Mouse (Mus musculus) left cerebral cortex, adult 2 months (tissue): ENCODE measurements around the gene Vmn2r97. TPM values are rescaled to one million over a fixed set of nuclear protein-coding genes. Genes with fewer than 3 reads are reported as not detected.
"Not testable (repeated sequence)": the region's sequence is repeated elsewhere in the genome, so short reads cannot be mapped to it uniquely, and the experiment has no call there.

Experiments used
- DNase-seq, 2 experiments: peaks; one replicate each; pipeline ENCODE4 v3.0.0; 2021 to 2022; ENCODE audit warnings: low spot score in 2 of 2, mixed read lengths in 1 of 2; ENCODE audit errors: extremely low spot score in 1 of 2
- H3K27ac ChIP-seq: fragments of 200-600 bp; 2 replicates; pipeline ENCODE4 v1.8.1; 2022
- H3K4me3 ChIP-seq: fragments of 200-600 bp; 2 replicates; pipeline ENCODE4 v1.8.1; 2022
- CTCF ChIP-seq: fragments of 200-600 bp; IDR thresholded peaks from 2 replicates; pipeline ENCODE4 v1.8.1; 2022; ENCODE audit warnings: antibody characterized with exemption, mild to moderate bottlenecking, moderate library complexity
- intact Hi-C: fragments of 180-260 bp; cut with DNase I; formaldehyde crosslinking; loops from one replicate; pipeline ENCODE4 v1.15.1; 2025
- long read RNA-seq, 2 experiments: library from polyadenylated mRNA; stranded (forward); transcript quantifications; one replicate each; pipeline ENCODE4 v2.0.0; 2021; ENCODE audit warnings: borderline mapping rate in 2 of 2
- total RNA-seq, 2 experiments: library from RNA; stranded (reverse); gene quantifications; 2 replicates each; pipeline ENCODE4 v1.2.3; 2021

Gene Vmn2r97
- under 1 TPM in 1 of 2 experiments, not detected in 1; 0.09 TPM for total RNA-seq
- long read RNA-seq, experiment 1 = 0 reads
- long read RNA-seq, experiment 2 = 0 reads

DNA sequence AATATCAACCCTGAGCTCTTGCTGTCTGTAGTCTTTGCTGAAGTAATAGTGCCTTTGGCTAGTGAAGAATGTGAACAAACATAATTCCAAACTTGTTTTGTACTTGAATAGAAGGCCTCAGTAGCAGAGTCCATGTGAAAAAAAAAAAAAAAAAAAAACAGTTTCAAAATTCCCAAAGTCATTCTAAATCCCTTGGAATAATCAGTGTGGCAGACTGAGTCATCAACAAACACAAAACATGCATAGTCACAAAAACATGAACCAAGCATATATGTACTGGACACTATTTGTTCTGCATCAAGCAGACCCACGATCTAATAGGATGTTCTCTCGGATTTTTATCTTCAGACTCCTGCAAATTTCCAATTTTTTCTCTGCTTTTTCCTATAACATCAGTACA lies at the start of gene Vmn2r97:
TSS of gene Vmn2r97 (plus strand) at position 301 of the 400 bp plus-strand sequence.
- H3K4me3 ChIP-seq, DNase-seq, intact Hi-C loops, H3K27ac ChIP-seq: not testable (repeated sequence)

DNA sequence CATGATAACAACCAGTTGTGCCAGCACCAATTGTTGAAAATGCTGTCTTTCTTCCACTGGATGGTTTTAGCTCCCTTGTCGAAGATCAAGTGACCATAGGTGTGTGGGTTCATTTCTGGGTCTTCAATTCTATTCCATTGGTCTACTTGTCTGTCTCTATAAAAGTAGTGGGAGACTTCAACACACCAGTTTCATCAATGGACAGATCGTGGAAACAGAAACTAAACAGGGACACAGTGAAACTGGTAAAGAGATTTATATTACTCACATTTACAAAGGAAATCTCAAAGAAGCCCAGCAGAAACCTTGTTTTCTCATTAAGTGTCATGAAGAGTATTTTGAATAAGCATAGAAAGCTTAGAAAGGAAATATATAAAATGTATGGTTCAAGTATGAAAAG lies 31.7 kb upstream of the Vmn2r97 start:
- H3K4me3 ChIP-seq, intact Hi-C loops, DNase-seq, H3K27ac ChIP-seq: not testable (repeated sequence)

- Histone ChIP-seq H3K4me3 (no peak overlapping the region), H3K27ac (no peak overlapping the region)
- intact Hi-C loops = no loop called here
- no peak for TF ChIP-seq CTCF
- DNase-seq = no peak
Observed at GRCm38 (mm10) chr17:18889745-18890329, 24.3 kb upstream of the Vmn2r97 start.

- DNase-seq, H3K4me3 ChIP-seq, intact Hi-C loops, H3K27ac ChIP-seq: not testable (repeated sequence)
Observed at GRCm38 (mm10) chr17:18957800-18958199, 43.7 kb downstream of the Vmn2r97 start.

DNA sequence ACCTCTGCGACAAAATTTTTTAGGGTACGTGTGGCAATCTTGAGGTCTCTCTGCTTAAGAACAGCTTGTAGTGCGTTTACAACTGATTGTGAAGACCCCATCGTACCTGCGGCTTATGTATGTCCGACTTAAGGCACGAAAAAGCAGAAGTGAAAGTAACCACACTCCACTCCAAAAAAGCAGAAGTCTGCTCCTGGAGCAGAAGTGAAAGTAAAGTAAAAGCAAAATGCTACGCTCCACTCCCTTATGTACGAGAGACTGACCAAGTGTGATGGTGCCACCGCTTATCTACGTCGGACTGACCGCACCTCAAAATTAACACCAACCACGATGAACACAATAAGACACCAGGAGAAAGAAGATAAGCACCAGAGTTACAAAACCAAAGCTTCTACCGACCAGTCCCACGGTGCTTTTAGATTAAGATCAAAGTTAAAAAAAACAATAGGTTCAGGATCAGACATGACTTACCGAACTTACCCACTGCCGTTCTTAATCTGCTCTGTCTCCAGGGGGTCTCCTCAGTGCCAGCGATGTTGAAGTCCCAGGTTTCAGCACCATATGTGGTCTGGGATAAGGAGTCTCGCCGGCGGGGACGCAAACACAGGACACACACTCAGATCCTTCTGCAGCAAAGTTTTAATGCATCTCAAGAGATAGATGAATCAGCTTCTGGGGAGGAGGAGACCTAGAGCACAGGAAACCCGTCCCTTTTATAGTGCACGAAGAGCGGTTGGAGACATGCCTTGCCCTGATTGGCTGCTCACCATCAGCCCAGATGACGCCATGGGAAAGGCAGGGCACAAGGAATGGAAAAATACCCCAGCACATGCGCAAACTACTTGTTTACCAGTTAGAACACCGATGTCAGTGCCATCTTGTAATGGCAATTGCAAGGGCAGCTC lies 54.5 kb downstream of the Vmn2r97 start:
- intact Hi-C loops = no loop called here
- no peak overlapping the region for H3K27ac ChIP-seq
- TF ChIP-seq CTCF = no peak
- DNase-seq = no peak
- H3K4me3 ChIP-seq = no peak overlapping the region

Other genes starting within 250 kb of the Vmn2r97 start
- not detected for gene Vmn2r98, start 139.2 kb downstream of the Vmn2r97 start, total RNA-seq